Mouse (Mus musculus): ENCODE results near the gene Apex1. TPM values are rescaled to one million over a fixed set of nuclear protein-coding genes. Genes with fewer than 3 reads are reported as not detected.

The Apex1 gene
- polyA plus RNA-seq, 1 experiment from 2014 or later, result 61.2 TPM

- TF ChIP-seq EP300 (IDR thresholded peaks at IDR 0.05) (no peak), CTCF (IDR thresholded peaks at IDR 0.05) (no peak)
- WGBS, result under 1% methylated on average over 38 of the region's 38 CpGs
- ATAC-seq (peak; percentile 57), DNase-seq (ENCODE audit: low spot score) (peak; percentile 63)
- Histone ChIP-seq H3K9me3 (ENCODE audit: low read length) (no peaks in the 10 kb centered on the region), H3K27ac (ENCODE audit: low read length) (peak overlapping the region; percentile 88), H3K4me2 (replicated peaks; ENCODE audit: low read depth, low read length) (peak overlapping the region; percentile 71), H3K4me3 (ENCODE audit: low read depth, low read length) (peak overlapping the region; percentile 56), H3K27me3 (replicated peaks; ENCODE audit: insufficient read depth, low read length) (no peaks in the 10 kb centered on the region), H3K4me1 (ENCODE audit: insufficient read depth, low read depth, low read length) (peaks cover 6% of the 10 kb centered on the region; the same call in 1 of the 2 replicates), H3K9ac (replicated peaks; ENCODE audit: low read depth) (peak overlapping the region; percentile 59), H3K36me3 (ENCODE audit: insufficient read depth, low read length) (peaks cover 23% of the 10 kb centered on the region; the same call in 1 of the 2 replicates)
These were observed 548 bp downstream of the Apex1 start for GRCm38 (mm10) chr14:50925111-50925920.

GRCm38 (mm10) chr14:50927366-50927765, 2.6 kb downstream of the Apex1 start:
- Histone ChIP-seq H3K9ac (replicated peaks; ENCODE audit: low read depth) (no peak overlapping the region), H3K4me2 (replicated peaks; ENCODE audit: low read depth, low read length) (no peak overlapping the region), H3K27me3 (replicated peaks; ENCODE audit: insufficient read depth, low read length) (no peaks in the 10 kb centered on the region), H3K4me3 (ENCODE audit: low read depth, low read length) (no peak overlapping the region), H3K4me1 (ENCODE audit: insufficient read depth, low read depth, low read length) (peaks cover 9% of the 10 kb centered on the region; the same call in 1 of the 2 replicates), H3K27ac (ENCODE audit: low read length) (no peak overlapping the region), H3K9me3 (ENCODE audit: low read length) (no peaks in the 10 kb centered on the region), H3K36me3 (ENCODE audit: insufficient read depth, low read length) (peaks cover 23% of the 10 kb centered on the region; the same call in 1 of the 2 replicates)
- 63% methylated on average over 3 of the region's 3 CpGs for WGBS
- TF ChIP-seq CTCF (IDR thresholded peaks at IDR 0.05) (no peak), EP300 (IDR thresholded peaks at IDR 0.05) (no peak)
- ATAC-seq (no peak), DNase-seq (ENCODE audit: low spot score) (no peak)

GRCm38 (mm10) chr14:50929951-50930350, 5.2 kb downstream of the Apex1 start:
- ATAC-seq (no peak), DNase-seq (ENCODE audit: low spot score) (no peak)
- peak overlapping the region; percentile 96 for H3K27ac ChIP-seq (ENCODE audit: low read length)
- H3K27me3 ChIP-seq (replicated peaks; ENCODE audit: insufficient read depth, low read length), result no peaks in the 10 kb centered on the region
- peak overlapping the region; percentile 76 for H3K4me2 ChIP-seq (replicated peaks; ENCODE audit: low read depth, low read length)
- peaks cover 23% of the 10 kb centered on the region; the same call in 1 of the 2 replicates for H3K36me3 ChIP-seq (ENCODE audit: insufficient read depth, low read length)
- peak overlapping the region; percentile 94 for H3K9ac ChIP-seq (replicated peaks; ENCODE audit: low read depth)
- H3K4me1 ChIP-seq (ENCODE audit: insufficient read depth, low read depth, low read length), result peaks cover 9% of the 10 kb centered on the region; the same call in 1 of the 2 replicates
- no peaks in the 10 kb centered on the region for H3K9me3 ChIP-seq (ENCODE audit: low read length)
- TF ChIP-seq EP300 (IDR thresholded peaks at IDR 0.05) (no peak), CTCF (IDR thresholded peaks at IDR 0.05) (no peak)
- peak overlapping the region; percentile 95 for H3K4me3 ChIP-seq (ENCODE audit: low read depth, low read length)
- WGBS, result 12% methylated on average over 10 of the region's 10 CpGs

GRCm38 (mm10) chr14:50930377-50930753, 5.6 kb downstream of the Apex1 start:
- Histone ChIP-seq H3K36me3 (ENCODE audit: insufficient read depth, low read length) (peaks cover 23% of the 10 kb centered on the region; the same call in 1 of the 2 replicates), H3K4me2 (replicated peaks; ENCODE audit: low read depth, low read length) (peak overlapping the region; percentile 76), H3K4me3 (ENCODE audit: low read depth, low read length) (peak overlapping the region; percentile 95), H3K9ac (replicated peaks; ENCODE audit: low read depth) (peak overlapping the region; percentile 94), H3K27me3 (replicated peaks; ENCODE audit: insufficient read depth, low read length) (no peaks in the 10 kb centered on the region), H3K27ac (ENCODE audit: low read length) (peak overlapping the region; percentile 96), H3K9me3 (ENCODE audit: low read length) (no peaks in the 10 kb centered on the region), H3K4me1 (ENCODE audit: insufficient read depth, low read depth, low read length) (peaks cover 9% of the 10 kb centered on the region; the same call in 1 of the 2 replicates)
- ATAC-seq (peak; percentile 66), DNase-seq (ENCODE audit: low spot score) (peak; percentile 77)
- 2% methylated on average over 22 of the region's 38 CpGs for WGBS
- TF ChIP-seq CTCF (IDR thresholded peaks at IDR 0.05), result no peak
- no peak for TF ChIP-seq EP300 (IDR thresholded peaks at IDR 0.05)

- TF ChIP-seq EP300 (IDR thresholded peaks at IDR 0.05), result no peak
- TF ChIP-seq CTCF (IDR thresholded peaks at IDR 0.05), result no peak; the same call in 1 of the 2 replicates
- H3K27ac ChIP-seq (ENCODE audit: low read length), result peak within 1 kb of the TSS; percentile 96
- H3K4me1 ChIP-seq (ENCODE audit: insufficient read depth, low read depth, low read length), result peaks cover 9% of the 10 kb centered on the region; the same call in 1 of the 2 replicates
- peaks cover 23% of the 10 kb centered on the region; the same call in 1 of the 2 replicates for H3K36me3 ChIP-seq (ENCODE audit: insufficient read depth, low read length)
- ATAC-seq (peak; percentile 99), DNase-seq (ENCODE audit: low spot score) (peak; percentile 100)
- H3K27me3 ChIP-seq (replicated peaks; ENCODE audit: insufficient read depth, low read length), result no peaks in the 10 kb centered on the region
- H3K9ac ChIP-seq (replicated peaks; ENCODE audit: low read depth), result peak within 1 kb of the TSS; percentile 94
- WGBS, result under 1% methylated on average over 52 of the region's 68 CpGs
- H3K9me3 ChIP-seq (ENCODE audit: low read length), result no peaks in the 10 kb centered on the region
- H3K4me2 ChIP-seq (replicated peaks; ENCODE audit: low read depth, low read length), result peak within 1 kb of the TSS; percentile 76
- peak within 1 kb of the TSS; percentile 95 for H3K4me3 ChIP-seq (ENCODE audit: low read depth, low read length)
These were observed 6.2 kb downstream of the Apex1 start, which contains the start of the genes Pip4p1 and Pnp for GRCm38 (mm10) chr14:50930754-50931492. Gene Pip4p1 (minus strand): TSS chr14:50930856. Gene Pnp (plus strand): TSS chr14:50931082.

Measured in lung, postnatal 0 days (tissue).